Mouse (Mus musculus) adrenal gland, postnatal 10 days (tissue): ENCODE results near the gene Gbgt1. TPM values are rescaled to one million over a fixed set of nuclear protein-coding genes. Genes with fewer than 3 reads are reported as not detected.
A peak's percentile ranks its signal among the peaks of the same experiment; 100 is the strongest.
"Not testable (repeated sequence)": the region's sequence is repeated elsewhere in the genome, so short reads cannot be mapped to it uniquely, and the experiment has no call there.

ENCODE experiments used
- DNase-seq: peaks from one replicate; pipeline ENCODE4 v3.0.0; 2021; ENCODE audit warnings: mixed read lengths
- total RNA-seq, 2 experiments: library from RNA; stranded (reverse); gene quantifications; 2 replicates each; pipeline ENCODE4 v1.2.3; 2021

Gene Gbgt1
- total RNA-seq, 2 experiments from 2014 or later, result 4.3 to 5.4 TPM

DNA sequence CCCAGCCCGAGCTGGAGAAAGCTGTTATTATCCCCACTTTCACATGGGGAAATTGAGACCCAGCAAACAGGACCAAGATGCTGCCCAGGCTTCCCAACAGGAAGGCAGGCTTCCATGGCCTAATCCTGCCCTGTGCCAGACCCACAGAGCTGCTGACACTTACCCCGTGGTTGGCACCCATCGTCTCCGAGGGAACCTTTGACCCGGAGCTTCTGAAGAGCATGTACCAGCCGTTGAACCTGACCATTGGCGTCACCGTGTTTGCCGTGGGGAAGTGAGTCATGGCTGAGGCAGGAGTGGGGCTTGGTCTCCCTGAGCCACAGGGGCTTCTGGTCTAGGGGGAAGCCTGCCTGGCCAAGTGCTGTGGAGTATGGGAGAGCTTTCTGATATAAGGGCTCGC is 6.3 kb downstream of the Gbgt1 start:
- no peak for DNase-seq

DNA sequence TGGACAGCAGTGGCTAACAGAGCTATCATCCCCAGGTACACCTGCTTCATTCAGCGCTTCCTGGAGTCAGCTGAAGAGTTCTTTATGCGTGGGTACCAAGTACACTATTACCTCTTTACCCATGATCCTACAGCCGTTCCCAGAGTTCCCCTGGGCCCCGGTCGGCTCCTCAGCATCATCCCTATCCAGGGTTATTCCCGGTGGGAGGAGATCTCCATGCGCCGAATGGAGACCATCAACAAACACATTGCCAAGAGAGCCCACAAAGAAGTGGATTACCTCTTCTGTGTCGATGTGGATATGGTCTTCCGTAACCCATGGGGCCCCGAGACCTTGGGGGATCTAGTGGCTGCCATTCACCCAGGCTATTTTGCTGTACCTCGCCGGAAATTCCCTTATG is 8.0 kb downstream of the Gbgt1 start:
- DNase-seq, result no peak

DNA sequence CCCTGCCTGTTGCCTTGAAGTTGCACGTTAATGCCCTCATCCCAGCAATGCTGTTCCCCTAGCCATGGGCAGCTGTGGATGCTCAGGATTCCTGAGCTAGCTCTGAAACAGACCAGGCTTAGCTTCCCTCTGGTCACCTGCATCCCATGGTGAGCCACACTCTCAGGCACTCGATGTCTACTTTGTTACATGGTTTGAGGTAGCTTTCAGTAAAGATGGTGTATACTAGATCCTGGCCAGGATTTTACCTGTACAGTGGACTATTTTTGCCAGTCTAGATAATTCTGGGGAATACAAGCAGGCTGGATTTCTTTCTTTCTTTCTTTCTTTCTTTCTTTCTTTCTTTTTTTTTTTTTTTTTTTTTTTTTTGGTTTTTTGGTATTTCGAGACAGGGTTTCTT is 9.1 kb downstream of the Gbgt1 start, which contains the start of gene Gm10134:
Gene Gm10134, plus strand, starts transcription at position 301 of the 400 bp plus-strand sequence.
- DNase-seq, result no peak

DNA sequence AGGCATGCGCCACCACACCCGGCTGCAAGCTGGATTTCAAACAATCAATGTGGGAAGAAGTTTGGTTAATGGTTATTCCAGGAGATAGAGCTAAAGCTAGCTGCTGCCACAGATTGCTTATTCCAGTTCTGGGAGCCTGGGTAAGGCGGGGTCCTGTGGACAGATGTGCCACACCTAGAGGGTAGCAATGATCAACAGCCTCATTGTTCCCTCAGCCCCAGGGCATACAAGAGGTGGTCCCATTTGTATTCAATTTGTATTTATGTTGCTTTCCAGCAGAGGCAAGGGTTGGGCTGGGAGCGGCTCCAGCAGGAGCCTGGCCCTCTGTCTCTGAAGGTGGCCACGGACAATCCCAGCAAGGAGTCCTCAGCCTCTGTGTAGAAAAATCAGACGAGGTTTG is 9.6 kb downstream of the Gbgt1 start:
- DNase-seq, result no peak

DNA sequence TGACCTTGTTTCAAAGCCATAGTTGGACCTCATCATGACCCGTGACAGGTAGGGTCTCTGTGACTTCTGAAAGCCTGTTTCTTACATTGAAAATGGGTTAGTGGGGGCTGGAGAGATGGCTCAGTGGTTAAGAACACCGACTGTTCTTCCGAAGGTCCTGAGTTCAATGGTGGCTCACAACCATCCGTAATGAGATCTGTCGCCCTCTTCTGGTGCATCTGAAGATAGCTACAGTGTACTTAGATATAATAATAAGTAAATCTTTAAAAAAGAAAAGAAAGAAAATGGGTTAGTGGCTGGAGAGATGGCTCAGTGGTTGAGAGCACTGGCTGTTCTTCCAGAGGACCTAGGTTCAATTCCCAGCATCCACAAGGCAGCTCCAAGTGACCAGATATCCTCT is 14.9 kb downstream of the Gbgt1 start:
- not testable (repeated sequence) for DNase-seq

DNA sequence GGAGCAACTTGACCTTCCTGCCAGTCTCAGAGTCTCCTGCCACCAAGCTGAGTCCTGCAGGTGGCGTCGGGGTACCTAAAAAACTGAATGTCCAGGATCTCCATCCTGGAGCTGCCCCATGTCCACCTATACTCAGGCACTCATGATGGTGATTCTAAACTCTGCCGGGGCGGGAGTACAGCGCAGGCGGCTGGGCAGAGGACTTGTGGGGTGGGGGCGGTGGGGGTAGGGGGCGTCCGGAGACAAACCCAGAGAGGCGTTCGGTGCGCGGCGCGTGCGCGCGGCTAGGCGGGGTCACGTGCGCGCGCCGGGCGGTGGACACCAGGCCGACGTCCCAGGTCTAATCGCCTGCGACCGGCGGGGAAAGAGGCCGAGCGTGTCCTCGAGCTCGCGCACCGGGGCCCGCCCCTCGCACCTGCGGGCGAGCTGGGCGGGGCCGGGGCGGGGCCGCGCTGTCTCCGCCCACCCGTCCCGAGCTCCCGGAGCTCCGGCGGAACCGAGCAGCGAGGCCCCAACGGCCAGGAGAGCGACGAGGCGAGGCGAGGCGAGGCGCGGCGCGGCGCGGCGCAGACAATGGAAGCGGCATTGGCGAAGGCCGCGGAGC is 16.2 kb downstream of the Gbgt1 start, which contains the start of gene Ralgds:
Gene Ralgds, plus strand, starts transcription at position 328 of the 604 bp plus-strand sequence.
- peak; percentile 70 for DNase-seq

DNA sequence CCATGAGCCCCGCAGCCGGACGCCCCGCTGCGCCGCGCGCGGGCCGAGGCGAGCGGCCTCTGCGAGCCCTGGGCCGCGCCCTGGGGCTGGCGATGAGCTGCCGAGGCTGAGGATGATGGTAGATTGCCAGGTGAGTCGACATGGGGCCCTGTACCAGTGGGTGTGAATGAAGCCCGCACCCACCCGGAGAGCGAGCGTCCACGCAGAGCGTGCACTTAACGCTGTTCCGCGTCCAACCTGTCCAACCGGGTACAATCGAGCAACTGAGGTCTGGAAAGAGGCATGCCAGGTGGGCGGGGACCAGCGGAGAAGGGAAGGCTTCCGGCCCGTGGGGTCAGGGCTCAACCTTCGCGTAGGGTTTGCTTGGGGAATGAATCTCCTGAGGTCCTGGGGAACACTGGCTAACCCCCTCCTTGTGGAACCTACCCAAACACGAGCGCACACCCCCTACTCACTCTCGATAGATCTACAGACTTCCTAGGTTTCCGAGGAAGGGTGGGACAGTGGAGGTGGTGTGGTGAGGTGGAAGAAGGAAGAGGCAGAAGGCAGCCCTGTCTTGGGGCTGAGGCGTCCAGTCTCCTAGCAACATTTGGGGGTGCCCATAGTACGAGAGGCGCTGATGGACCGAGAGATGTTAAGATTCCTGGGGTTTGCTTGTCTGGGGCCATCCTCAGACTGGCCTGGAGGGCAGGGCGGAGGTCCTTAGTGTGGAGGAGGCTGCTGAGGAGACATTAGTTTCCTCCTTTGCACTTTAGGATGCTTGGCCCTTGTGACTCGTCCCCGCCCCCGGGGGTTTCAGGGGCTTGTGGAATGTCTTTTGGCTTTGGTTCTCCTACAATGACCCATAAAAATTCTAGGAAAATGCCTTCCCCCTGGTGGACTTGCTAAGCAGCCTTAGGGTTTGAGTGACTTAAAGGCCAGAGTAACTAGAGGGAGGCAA is 17.0 kb downstream of the Gbgt1 start:
- no peak for DNase-seq

DNA sequence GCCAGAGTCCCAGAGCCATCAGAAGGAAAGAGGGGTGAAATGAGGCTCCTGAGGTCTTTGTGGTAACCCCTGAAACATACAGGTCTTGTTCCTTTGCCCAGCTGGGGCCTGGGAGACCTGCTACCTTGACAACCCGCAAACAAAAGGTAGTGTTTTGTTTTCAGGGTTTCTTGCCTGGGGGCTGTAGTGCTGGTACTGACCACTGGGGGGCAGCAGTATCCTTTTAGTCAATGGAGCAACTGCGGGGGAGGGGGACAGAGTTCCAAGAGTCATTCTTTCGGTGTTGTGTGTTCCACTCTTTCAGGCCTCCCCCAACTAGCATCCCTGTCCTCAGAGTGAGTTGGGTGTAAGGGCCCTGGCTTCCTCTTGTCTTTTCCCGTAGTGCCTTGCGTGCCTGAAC is 17.8 kb downstream of the Gbgt1 start:
- peak; percentile 92 for DNase-seq

DNA sequence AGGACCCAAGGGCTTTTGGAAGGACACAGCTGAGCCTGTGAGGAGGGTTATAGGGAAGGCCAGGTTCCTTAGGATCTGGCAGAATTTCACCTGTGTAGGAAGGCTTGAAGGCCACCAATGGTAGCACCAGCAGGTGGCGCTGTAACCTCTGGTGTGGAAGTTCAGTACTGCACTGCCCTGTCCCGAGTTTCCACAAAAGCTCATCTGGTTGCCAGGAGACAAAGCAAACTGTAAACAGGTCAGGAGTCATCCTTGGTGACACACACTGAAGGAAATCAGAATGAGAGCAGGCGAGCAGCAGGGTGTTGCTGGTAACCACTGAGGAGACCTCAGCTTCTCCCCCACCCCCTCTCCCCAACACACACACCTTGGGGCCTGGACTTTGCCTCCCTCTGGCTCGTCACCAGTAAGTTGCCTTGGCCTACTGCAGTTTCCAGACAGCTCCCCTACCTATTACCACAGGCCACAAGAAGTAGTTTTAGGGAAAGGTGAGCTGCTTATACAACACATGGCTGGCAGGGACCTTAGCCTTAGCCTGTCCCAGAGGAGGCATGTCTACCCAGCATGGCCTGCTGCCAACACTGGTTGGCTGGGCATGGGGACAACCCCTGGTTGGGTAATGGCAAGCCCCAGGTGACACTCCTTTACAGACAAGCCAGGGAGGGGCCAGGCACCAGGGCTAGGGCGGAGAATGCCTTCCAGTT is 20.7 kb downstream of the Gbgt1 start:
- peak; percentile 90 for DNase-seq

DNA sequence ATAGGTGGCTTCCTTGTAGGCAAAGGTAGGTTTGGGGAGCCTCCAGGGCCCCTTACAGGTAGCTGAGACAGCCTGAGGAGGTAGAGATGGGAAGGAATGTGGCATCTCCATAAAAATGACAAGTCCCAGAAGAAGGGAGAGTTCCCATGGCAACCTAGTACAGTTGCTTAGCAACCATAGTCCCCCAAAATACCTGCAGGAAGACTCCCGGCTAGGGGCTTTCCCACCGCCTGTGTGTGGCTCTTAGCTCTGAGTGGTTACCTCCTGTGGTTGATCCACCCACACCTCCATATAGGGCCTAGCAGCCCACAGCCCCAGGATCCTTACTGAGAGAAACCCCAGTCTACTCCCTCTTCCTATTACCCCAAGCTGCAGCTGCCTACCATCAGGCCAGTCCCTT is 21.5 kb downstream of the Gbgt1 start:
- DNase-seq, result no peak

DNA sequence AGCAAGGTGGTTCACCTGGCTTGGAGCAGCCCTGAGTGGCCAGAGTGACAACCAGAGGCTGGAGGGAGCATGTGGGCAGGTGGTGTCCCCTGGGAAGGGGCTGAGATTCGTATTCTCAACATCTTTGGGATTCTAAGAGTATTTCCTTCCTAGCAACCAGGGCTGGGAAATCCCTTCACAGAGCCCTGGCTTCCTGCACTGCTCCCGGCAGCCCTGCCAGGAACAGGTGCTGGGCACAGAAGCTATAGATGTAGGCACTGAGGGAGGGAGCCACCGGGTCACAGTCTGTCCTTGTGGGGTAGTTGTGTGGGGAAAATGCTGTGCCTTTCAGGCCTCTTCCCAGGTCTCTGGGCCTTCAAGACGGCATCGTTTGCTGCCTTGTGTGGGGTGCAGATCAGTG is 23.9 kb downstream of the Gbgt1 start:
- no peak for DNase-seq

DNA sequence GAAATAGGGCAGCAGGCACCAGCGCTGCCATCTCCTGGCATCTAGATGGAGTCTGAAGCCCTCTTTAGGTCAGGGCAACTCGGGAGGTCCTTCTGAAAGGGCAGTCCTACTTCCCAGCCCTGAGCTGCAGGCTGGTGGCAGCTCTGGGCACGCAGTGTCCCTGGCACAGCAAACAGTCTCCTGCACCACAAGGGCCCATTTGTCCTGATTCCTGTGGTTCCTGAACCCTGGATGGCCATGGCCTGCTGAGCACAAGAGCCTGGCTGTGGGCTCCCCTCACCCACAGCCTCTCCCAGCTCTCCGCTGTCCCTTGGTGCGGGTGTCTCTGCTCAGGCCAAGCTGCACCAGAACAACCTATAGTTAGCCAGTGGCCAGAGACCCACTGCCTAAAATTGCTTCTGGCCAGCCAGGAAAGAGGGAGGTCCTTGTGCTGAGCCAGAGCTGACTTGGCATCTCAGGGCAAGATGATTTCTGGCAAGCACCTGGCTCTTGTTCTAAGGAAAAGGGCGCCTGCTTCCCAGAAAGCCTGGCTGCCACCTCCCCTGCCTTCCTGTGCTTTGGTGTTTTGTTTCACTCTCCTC is 25.0 kb downstream of the Gbgt1 start:
- no peak for DNase-seq

DNA sequence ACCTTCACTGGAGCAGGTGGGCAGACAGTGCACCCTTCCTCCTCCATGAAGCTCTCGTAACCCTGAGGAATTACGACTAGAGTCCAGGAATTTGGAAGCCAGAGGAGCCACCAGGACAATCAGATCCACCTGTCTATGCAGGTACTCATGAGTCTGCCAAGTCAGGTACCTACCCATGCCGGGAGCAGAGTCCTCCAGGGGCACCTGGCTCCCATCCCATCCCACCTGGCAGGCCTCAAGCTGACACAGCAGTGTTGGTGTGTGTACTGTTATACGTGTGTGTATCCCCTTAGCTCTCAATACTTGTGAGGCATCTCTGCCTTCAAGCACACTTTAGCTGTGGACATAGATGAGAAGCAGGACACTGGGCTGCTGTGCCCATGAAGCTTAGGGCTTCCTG is 25.5 kb downstream of the Gbgt1 start:
- no peak for DNase-seq

DNA sequence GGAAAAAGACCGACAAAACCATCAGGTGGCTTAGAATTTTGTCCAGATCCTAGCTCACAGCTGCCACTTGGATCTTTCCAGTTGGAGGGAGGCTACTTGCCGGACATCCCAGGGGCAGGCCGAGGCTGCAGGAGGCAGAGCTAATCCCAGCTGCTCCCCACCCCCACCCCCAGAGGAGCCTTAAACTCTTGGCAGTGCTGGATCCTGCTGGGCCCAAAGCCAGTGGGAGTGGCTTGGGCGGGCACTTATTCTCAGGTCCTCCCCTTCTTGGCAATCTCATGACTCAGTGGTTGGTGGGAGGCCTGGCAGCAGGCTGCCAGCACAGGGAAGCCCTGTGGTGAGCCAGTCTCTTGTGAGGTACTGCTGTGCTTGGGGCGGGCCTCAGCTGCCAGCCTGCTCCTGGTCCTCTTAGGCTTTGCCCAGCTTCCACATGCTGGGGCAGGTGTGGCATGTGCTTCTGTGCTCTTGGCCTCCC is 27.0 kb downstream of the Gbgt1 start:
- peak; percentile 94 for DNase-seq

DNA sequence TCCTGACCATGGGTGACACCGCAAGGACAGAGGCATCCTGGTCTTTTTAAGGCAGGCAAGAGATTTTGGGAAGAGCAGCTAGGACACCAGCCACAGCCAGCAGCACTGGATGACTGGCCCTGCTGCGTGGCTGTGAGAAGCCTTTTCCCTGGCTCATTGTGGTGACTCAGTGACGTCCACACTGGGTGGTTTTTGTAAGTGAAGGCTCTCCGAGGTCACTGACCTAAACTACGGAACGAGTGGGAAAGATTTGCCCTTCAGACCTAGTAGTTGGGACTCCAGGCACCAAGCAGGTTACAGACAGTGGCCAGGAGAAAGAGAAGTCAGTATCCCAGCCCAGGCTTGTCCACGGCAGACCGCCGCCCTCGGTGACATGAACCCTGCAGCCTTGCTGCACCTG is 27.7 kb downstream of the Gbgt1 start:
- peak; percentile 56 for DNase-seq

DNA sequence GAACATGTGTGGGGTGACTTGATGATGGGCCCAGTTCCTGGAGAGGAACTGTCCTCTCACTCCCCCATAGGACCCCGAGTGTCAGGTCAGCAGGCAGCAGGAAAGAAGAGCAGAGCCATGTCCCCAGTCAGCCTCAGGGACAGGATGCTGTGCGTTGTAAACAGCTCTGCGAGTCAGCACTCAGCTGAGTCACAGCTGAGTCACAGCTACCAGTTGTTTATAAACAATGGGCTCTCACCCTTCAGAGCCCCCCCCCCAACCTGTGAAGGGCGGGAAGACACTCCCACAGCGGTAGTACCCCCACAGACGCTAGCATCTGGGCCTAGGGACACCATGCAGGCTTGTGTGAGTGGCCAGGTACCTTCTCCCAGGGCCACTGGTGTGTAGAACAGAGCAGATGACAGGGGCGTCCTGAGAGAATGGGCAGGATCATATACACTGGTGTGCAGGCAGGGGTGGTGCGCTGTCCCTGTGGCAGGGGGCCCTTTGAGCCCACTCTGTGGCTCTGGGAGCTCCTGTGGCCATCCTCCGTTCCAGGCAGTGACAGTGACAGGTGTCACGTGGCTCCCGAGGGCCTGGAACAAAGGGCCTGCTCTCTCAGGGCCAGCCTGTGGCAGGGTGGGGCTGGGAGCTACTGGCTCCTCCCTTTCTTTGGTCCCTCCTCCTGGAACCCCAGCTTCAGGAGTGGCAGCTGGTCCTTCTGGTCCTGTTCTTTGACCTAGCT is 28.7 kb downstream of the Gbgt1 start:
- peak; percentile 80 for DNase-seq

DNA sequence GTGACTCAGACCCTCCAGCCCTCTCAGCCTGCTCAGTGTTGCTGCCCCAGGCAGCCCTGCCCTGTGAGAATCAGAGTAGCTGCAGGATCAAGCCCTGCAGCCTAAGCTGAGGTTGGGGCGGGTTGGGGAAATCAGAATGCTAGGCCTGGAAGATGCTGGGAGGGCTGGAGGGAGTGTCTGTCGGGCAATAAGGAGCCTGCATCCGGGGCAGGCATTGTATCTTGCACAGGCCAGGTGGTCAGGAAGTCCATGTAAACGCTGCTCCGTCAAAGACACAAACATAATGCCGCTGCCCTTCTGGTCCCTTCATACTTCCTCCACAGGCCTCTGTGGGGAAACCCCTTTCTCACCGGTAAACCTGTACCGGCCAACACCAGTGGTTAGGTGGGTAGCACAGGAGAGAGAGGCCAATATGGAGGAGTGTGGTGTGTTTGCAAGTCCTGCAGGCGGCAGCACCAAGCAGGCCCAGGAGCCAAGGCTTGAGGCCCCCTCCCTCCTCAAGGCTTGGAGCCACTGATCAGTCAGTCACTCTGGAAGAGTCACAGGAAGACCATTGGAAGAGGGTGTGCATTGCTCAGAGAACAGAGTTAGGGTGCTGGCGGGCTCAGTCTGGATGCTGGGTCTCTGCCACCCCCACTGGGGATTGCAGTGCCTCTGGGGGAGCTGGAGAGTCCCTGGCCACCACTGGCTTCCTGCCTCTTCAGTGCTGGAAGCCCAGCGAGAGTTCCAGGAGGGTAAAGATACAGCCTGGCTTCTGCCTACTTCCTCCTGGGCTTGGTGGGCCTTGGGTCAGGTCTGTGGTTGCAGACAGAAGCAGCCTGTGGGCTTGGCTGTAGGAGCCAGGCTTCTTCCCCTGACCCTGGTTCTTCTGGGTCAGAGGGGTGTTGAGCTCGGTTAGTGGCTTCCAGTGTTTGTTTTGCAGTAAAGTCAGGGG is 29.5 kb downstream of the Gbgt1 start:
- peak; percentile 5 for DNase-seq

DNA sequence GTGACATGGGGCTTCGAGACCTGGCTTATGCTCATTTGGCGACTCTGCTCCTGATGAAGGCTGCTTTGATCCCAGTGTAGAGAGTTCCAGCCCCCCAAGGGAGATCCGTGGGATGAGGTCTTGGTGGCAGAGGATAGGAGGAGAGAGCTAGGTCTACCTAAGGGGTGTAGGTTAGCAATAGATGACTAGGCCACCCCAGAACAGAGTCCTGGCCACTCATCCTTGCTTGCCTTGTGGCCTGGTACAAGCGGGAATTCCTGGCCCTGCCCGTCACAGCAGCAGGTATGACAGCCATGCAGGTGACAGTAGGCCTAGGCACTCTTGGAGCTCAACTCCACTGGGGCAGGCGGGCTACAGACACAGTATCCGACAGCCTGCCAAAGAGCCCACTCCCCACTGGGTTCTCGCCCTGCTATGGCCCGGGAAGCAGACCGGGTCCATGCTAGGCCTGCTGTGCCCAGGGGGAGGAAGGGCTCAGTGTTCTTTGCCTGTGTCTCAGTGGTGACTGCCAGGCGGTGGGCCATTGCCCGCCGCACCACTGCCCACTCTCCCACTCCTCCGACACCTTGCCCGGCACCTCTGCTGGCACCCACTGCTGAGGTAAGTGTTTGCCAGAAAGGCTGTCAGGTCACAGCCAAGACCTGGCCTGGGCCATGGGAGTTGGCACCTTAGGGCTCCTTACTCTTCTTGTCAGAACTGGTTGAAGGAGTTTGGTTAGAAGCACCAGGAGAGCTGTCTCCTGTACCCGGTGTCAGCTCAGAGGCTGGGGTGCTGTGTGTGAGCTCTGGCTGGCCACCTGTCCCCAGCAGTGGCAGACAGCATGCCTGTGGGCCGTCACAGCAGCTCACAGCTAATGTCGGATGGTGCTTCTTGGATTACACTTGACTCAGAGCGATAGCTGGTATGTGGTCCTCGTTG is 31.0 kb downstream of the Gbgt1 start:
- DNase-seq, result no peak

DNA sequence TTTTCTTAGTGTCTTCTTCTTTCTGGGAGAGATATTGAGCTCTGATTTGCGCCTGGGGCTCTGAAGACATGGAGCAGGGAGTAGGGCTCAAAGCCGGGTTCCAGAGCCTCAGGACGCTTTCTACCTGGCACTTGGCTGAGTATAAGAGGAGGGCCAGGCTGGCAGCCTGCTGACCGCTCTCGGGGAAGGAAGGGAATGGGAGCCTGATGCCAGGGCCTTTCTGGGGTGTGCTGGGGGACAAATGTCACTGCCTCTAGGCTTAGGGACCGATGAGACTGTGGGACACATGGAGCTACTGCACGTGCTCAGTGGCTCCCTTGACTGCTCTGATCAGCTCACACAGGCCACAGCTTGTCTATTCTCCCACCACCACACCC is 31.7 kb downstream of the Gbgt1 start:
- DNase-seq, result no peak
